Mouse (Mus musculus): ENCODE measurements around the gene Mrfap1. TPM values are rescaled to one million over a fixed set of nuclear protein-coding genes. Genes with fewer than 3 reads are reported as not detected.
"Not testable (repeated sequence)": the region's sequence is repeated elsewhere in the genome, so short reads cannot be mapped to it uniquely, and the experiment has no call there.

Mrfap1 gene
- polyA plus RNA-seq, 1 experiment from 2014 or later = 360 TPM

- Histone ChIP-seq H3K4me2 (replicated peaks) (peak overlapping the region; percentile 59), H3K9me3 (ENCODE audit: control insufficient read depth, low read length) (no peaks in the 10 kb centered on the region), H3K4me3 (replicated peaks; ENCODE audit: low read length) (peak overlapping the region; percentile 56), H3K36me3 (replicated peaks; ENCODE audit: control insufficient read depth, insufficient read depth) (peaks cover 14% of the 10 kb centered on the region), H3K27ac (no peak overlapping the region), H3K9ac (0 out of 2 replicates have a peak overlapping the region, but pooled peaks have one; percentile 44), H3K4me1 (replicated peaks; ENCODE audit: control insufficient read depth, insufficient read depth, low read length) (peaks cover 9% of the 10 kb centered on the region), H3K27me3 (ENCODE audit: control insufficient read depth, insufficient read depth, low read length) (no peaks in the 10 kb centered on the region)
- 51% methylated on average over 8 of the region's 8 CpGs for WGBS
- ATAC-seq (ENCODE audit: low FRiP score) (no peak; the same call in 1 of the 2 replicates), DNase-seq (ENCODE audit: low spot score) (no peak)
These were observed 719 bp upstream of the Mrfap1 start for GRCm38 (mm10) chr5:36797291-36797690.

GRCm38 (mm10) chr5:36795647-36796295 is 801 bp downstream of the Mrfap1 start:
- Histone ChIP-seq H3K9ac (peak overlapping the region; percentile 78), H3K27ac (peak overlapping the region; percentile 93), H3K36me3 (replicated peaks; ENCODE audit: control insufficient read depth, insufficient read depth) (peaks cover 14% of the 10 kb centered on the region), H3K4me3 (replicated peaks; ENCODE audit: low read length) (peak overlapping the region; percentile 56), H3K4me2 (replicated peaks) (peak overlapping the region; percentile 59)
- ATAC-seq (ENCODE audit: low FRiP score) = peak; percentile 39
- not testable (repeated sequence) for H3K27me3 ChIP-seq (ENCODE audit: control insufficient read depth, insufficient read depth, low read length); H3K9me3 ChIP-seq (ENCODE audit: control insufficient read depth, low read length); H3K4me1 ChIP-seq (replicated peaks; ENCODE audit: control insufficient read depth, insufficient read depth, low read length)
- peak; percentile 57 for DNase-seq (ENCODE audit: low spot score)
- WGBS = 6% methylated on average over 33 of the region's 37 CpGs

- H3K4me2 ChIP-seq (replicated peaks) = no peak overlapping the region
- H3K9ac ChIP-seq = no peak overlapping the region
- ATAC-seq (ENCODE audit: low FRiP score) (no peak), DNase-seq (ENCODE audit: low spot score) (no peak)
- WGBS = 90% methylated on average over 9 of the region's 9 CpGs
- no peak overlapping the region for H3K27ac ChIP-seq
- H3K36me3 ChIP-seq (replicated peaks; ENCODE audit: control insufficient read depth, insufficient read depth) = peaks cover 14% of the 10 kb centered on the region
- no peak overlapping the region for H3K4me3 ChIP-seq (replicated peaks; ENCODE audit: low read length)
- H3K4me1 ChIP-seq (replicated peaks; ENCODE audit: control insufficient read depth, insufficient read depth, low read length) = peaks cover 9% of the 10 kb centered on the region
- H3K27me3 ChIP-seq (ENCODE audit: control insufficient read depth, insufficient read depth, low read length) = no peaks in the 10 kb centered on the region
- no peaks in the 10 kb centered on the region for H3K9me3 ChIP-seq (ENCODE audit: control insufficient read depth, low read length)
These were observed 4.7 kb downstream of the Mrfap1 start for GRCm38 (mm10) chr5:36791861-36792260.

DNA sequence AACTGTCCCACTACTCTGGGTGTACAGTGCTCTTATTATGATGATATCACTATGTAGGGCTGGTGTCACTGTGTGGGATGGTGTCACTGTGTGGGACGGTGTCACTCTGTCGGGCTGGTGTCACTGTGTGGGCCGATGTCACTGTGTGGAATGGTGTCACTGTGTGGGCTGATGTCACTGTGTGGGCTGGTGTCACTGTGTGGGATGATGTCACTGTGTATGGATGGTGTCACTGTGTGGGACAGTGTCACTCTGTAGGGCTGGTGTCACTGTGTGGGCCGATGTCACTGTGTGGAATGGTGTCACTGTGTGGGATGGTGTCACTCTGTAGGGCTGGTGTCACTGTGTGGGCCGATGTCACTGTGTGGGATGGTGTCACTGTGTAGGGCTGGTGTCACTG is 10.5 kb downstream of the Mrfap1 start:
- H3K4me3 ChIP-seq (replicated peaks; ENCODE audit: low read length) = no peak overlapping the region
- H3K27me3 ChIP-seq (ENCODE audit: control insufficient read depth, insufficient read depth, low read length) = no peaks in the 10 kb centered on the region
- no peaks in the 10 kb centered on the region for H3K36me3 ChIP-seq (replicated peaks; ENCODE audit: control insufficient read depth, insufficient read depth)
- no peak overlapping the region for H3K27ac ChIP-seq
- 93% methylated on average over 5 of the region's 5 CpGs for WGBS
- H3K9me3 ChIP-seq (ENCODE audit: control insufficient read depth, low read length) = no peaks in the 10 kb centered on the region
- no peak for DNase-seq (ENCODE audit: low spot score)
- no peak for ATAC-seq (ENCODE audit: low FRiP score)
- no peaks in the 10 kb centered on the region for H3K4me1 ChIP-seq (replicated peaks; ENCODE audit: control insufficient read depth, insufficient read depth, low read length)
- H3K9ac ChIP-seq = no peak overlapping the region
- H3K4me2 ChIP-seq (replicated peaks) = no peak overlapping the region

DNA sequence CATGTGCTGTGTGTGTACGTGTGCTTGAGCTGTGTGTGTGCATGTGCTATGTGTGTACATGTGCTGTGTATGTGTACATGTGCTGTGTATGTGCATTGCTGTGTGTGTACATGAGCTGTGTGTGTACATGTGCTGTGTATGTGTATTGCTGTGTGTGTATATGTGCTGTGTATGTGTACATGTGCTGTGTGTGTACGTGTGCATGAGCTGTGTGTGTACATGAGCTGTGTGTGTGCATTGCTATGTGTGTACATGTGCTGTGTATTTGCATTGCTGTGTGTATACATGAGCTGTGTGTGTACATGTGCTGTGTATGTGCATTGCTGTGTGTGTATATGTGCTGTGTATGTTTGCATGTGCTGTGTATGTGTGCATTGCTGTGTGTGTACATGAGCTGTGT is 17.1 kb downstream of the Mrfap1 start:
- no peak overlapping the region for H3K4me2 ChIP-seq (replicated peaks)
- H3K27ac ChIP-seq = no peak overlapping the region
- no peaks in the 10 kb centered on the region for H3K4me1 ChIP-seq (replicated peaks; ENCODE audit: control insufficient read depth, insufficient read depth, low read length)
- 91% methylated on average over 2 of the region's 2 CpGs for WGBS
- H3K4me3 ChIP-seq (replicated peaks; ENCODE audit: low read length) = no peak overlapping the region
- no peak for ATAC-seq (ENCODE audit: low FRiP score)
- no peak for DNase-seq (ENCODE audit: low spot score)
- H3K27me3 ChIP-seq (ENCODE audit: control insufficient read depth, insufficient read depth, low read length) = no peaks in the 10 kb centered on the region
- no peaks in the 10 kb centered on the region for H3K36me3 ChIP-seq (replicated peaks; ENCODE audit: control insufficient read depth, insufficient read depth)
- H3K9ac ChIP-seq = no peak overlapping the region
- 0 out of 2 replicates have a peak, but pooled peaks cover 4% of the 10 kb centered on the region for H3K9me3 ChIP-seq (ENCODE audit: control insufficient read depth, low read length)

GRCm38 (mm10) chr5:36778901-36779300 is 17.7 kb downstream of the Mrfap1 start:
- Histone ChIP-seq H3K4me3 (replicated peaks; ENCODE audit: low read length) (no peak overlapping the region), H3K4me1 (replicated peaks; ENCODE audit: control insufficient read depth, insufficient read depth, low read length) (no peaks in the 10 kb centered on the region), H3K27ac (no peak overlapping the region), H3K9ac (no peak overlapping the region), H3K36me3 (replicated peaks; ENCODE audit: control insufficient read depth, insufficient read depth) (no peaks in the 10 kb centered on the region), H3K27me3 (ENCODE audit: control insufficient read depth, insufficient read depth, low read length) (no peaks in the 10 kb centered on the region), H3K9me3 (ENCODE audit: control insufficient read depth, low read length) (0 out of 2 replicates have a peak, but pooled peaks cover 4% of the 10 kb centered on the region), H3K4me2 (replicated peaks) (no peak overlapping the region)
- no peak for ATAC-seq (ENCODE audit: low FRiP score)
- WGBS = 96% methylated on average over 1 of the region's 2 CpGs
- DNase-seq (ENCODE audit: low spot score) = no peak

- 0 out of 2 replicates have a peak, but pooled peaks cover 4% of the 10 kb centered on the region for H3K9me3 ChIP-seq (ENCODE audit: control insufficient read depth, low read length)
- 3% methylated on average over 2 of the region's 2 CpGs for WGBS
These were observed 19.4 kb downstream of the Mrfap1 start for GRCm38 (mm10) chr5:36777186-36777585.

GRCm38 (mm10) chr5:36776021-36776575 is 20.5 kb downstream of the Mrfap1 start:
- Histone ChIP-seq H3K27ac (no peak overlapping the region), H3K9ac (no peak overlapping the region), H3K27me3 (ENCODE audit: control insufficient read depth, insufficient read depth, low read length) (no peaks in the 10 kb centered on the region), H3K4me3 (replicated peaks; ENCODE audit: low read length) (no peak overlapping the region), H3K36me3 (replicated peaks; ENCODE audit: control insufficient read depth, insufficient read depth) (no peaks in the 10 kb centered on the region), H3K4me1 (replicated peaks; ENCODE audit: control insufficient read depth, insufficient read depth, low read length) (no peaks in the 10 kb centered on the region), H3K4me2 (replicated peaks) (no peak overlapping the region), H3K9me3 (ENCODE audit: control insufficient read depth, low read length) (0 out of 2 replicates have a peak, but pooled peaks cover 4% of the 10 kb centered on the region)
- DNase-seq (ENCODE audit: low spot score) (no peak), ATAC-seq (ENCODE audit: low FRiP score) (no peak)
- 32% methylated on average over 9 of the region's 9 CpGs for WGBS

More at GRCm38 (mm10) chr5:36777186-36777585, 19.4 kb downstream of the Mrfap1 start:
- Histone ChIP-seq H3K36me3 (replicated peaks; ENCODE audit: control insufficient read depth, insufficient read depth) (no peaks in the 10 kb centered on the region), H3K27ac (no peak overlapping the region), H3K4me1 (replicated peaks; ENCODE audit: control insufficient read depth, insufficient read depth, low read length) (no peaks in the 10 kb centered on the region), H3K9ac (no peak overlapping the region), H3K27me3 (ENCODE audit: control insufficient read depth, insufficient read depth, low read length) (no peaks in the 10 kb centered on the region), H3K4me2 (replicated peaks) (no peak overlapping the region), H3K4me3 (replicated peaks; ENCODE audit: low read length) (no peak overlapping the region)
- ATAC-seq (ENCODE audit: low FRiP score) (no peak), DNase-seq (ENCODE audit: low spot score) (no peak)

DNA sequence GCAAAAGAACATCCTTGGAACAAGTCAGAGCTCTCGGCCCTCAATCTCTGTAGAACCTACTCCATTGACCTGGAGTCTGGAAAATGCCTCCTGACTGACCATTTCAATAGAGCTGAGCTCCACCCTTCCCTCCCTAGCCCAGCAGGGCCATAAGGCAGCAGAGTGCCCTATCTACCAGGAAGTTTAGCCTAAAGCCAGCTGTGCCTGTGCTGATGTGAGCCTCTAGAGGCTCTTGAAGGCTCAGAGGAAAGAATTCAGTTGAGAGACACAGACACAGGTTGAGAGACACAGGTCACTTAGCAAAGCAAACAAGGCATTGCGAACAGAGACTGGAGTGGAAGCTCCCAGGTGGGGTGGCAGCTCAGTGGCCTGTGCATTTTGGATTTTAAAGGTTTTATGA is 21.3 kb downstream of the Mrfap1 start:
- Histone ChIP-seq H3K27ac (no peak overlapping the region), H3K4me1 (replicated peaks; ENCODE audit: control insufficient read depth, insufficient read depth, low read length) (no peaks in the 10 kb centered on the region), H3K9ac (no peak overlapping the region), H3K36me3 (replicated peaks; ENCODE audit: control insufficient read depth, insufficient read depth) (no peaks in the 10 kb centered on the region), H3K4me3 (replicated peaks; ENCODE audit: low read length) (no peak overlapping the region), H3K4me2 (replicated peaks) (no peak overlapping the region), H3K9me3 (ENCODE audit: control insufficient read depth, low read length) (0 out of 2 replicates have a peak, but pooled peaks cover under 1% of the 10 kb centered on the region), H3K27me3 (ENCODE audit: control insufficient read depth, insufficient read depth, low read length) (no peaks in the 10 kb centered on the region)
- ATAC-seq (ENCODE audit: low FRiP score) (no peak), DNase-seq (ENCODE audit: low spot score) (no peak)
- WGBS = 87% methylated on average over 2 of the region's 2 CpGs
